Mouse (Mus musculus) liver, embryonic 16.5 days (tissue): ENCODE measurements around the gene Ptprj. TPM values are rescaled to one million over a fixed set of nuclear protein-coding genes. Genes with fewer than 3 reads are reported as not detected.
"Not testable (repeated sequence)": the region's sequence is repeated elsewhere in the genome, so short reads cannot be mapped to it uniquely, and the experiment has no call there.

Experiments
- ATAC-seq: fragments of 200-750 bp; cut with Nextera tagmentation; 2 replicates; pipeline ENCODE4 v1.8.0; 2017; ENCODE audit warnings: low read depth, mild to moderate bottlenecking, moderate number of reproducible peaks, moderate library complexity
- H3K27ac ChIP-seq: fragments of 300-500 bp; sonication (generic); 2 replicates; pipeline ENCODE4 v1.5.1; 2014; ENCODE audit warnings: mild to moderate bottlenecking, low read length
- H3K27me3 ChIP-seq: fragments of 300-500 bp; sonication (generic); 2 replicates; pipeline ENCODE4 v1.6.1; 2014; ENCODE audit warnings: low read depth, low read length, mixed read lengths; ENCODE audit not compliant: control insufficient read depth, insufficient read depth
- H3K36me3 ChIP-seq: fragments of 300-500 bp; sonication (generic); 2 replicates; pipeline ENCODE4 v1.6.1; 2014; ENCODE audit warnings: mild to moderate bottlenecking; ENCODE audit not compliant: control insufficient read depth, insufficient read depth
- H3K4me1 ChIP-seq: fragments of 300-500 bp; sonication (generic); 2 replicates; pipeline ENCODE4 v1.6.1; 2014; ENCODE audit warnings: low read depth, low read length, mixed read lengths; ENCODE audit not compliant: control insufficient read depth
- H3K4me2 ChIP-seq: fragments of 300-500 bp; sonication (generic); 2 replicates; pipeline ENCODE4 v1.6.1; 2014; ENCODE audit warnings: low read depth, low read length, mixed read lengths
- H3K4me3 ChIP-seq: fragments of 300-500 bp; sonication (generic); 2 replicates; pipeline ENCODE4 v1.5.1; 2014; ENCODE audit warnings: low read depth, mild to moderate bottlenecking, low read length
- H3K9ac ChIP-seq: fragments of 300-500 bp; sonication (generic); 2 replicates; pipeline ENCODE4 v1.6.1; 2014; ENCODE audit warnings: low read depth, low read length
- H3K9me3 ChIP-seq: fragments of 300-500 bp; sonication (generic); replicated peaks from 2 replicates; pipeline ENCODE4 v1.6.1; 2016; ENCODE audit warnings: low read length; ENCODE audit not compliant: control insufficient read depth
- WGBS: fragments of 180-500 bp; shearing (Covaris S2); extraction: QIAGEN DNeasy Blood & Tissue Kit; methylation state at CpG from one replicate; pipeline ENCODE4 v1.1.7; 2014; ENCODE audit not compliant: insufficient replicate concordance; 5-methylcytosine and 5-hydroxymethylcytosine counted together
- polyA plus RNA-seq: library from polyadenylated mRNA; unstranded; fragments of >200 nt; fragmentation: Nextera tagmentation; extraction: Ambion mirVana; gene quantifications from 2 replicates; pipeline ENCODE4 v1.2.1, GENCODE M21; 2015

The Ptprj gene
- polyA plus RNA-seq, 1 experiment from 2014 or later = 2.1 TPM

- not testable (repeated sequence) for H3K4me2 ChIP-seq, H3K4me1 ChIP-seq, H3K27ac ChIP-seq, H3K9ac ChIP-seq, ATAC-seq, H3K27me3 ChIP-seq, H3K4me3 ChIP-seq, H3K36me3 ChIP-seq, H3K9me3 ChIP-seq
- no CpG with 5 or more reads among the region's 11 CpGs for WGBS
These were observed 151.3 kb downstream of the Ptprj start for GRCm38 (mm10) chr2:90428988-90429717.

- not testable (repeated sequence) for ATAC-seq, H3K27me3 ChIP-seq, H3K9ac ChIP-seq, H3K27ac ChIP-seq, H3K9me3 ChIP-seq, H3K4me1 ChIP-seq, H3K4me3 ChIP-seq, H3K36me3 ChIP-seq, H3K4me2 ChIP-seq
- WGBS = no CpG with 5 or more reads among the region's 4 CpGs
These were observed 155.5 kb downstream of the Ptprj start for GRCm38 (mm10) chr2:90424937-90425336.

GRCm38 (mm10) chr2:90422282-90422681, 158.2 kb downstream of the Ptprj start:
- not testable (repeated sequence) for H3K9me3 ChIP-seq, H3K9ac ChIP-seq, H3K27me3 ChIP-seq, ATAC-seq, H3K4me2 ChIP-seq, H3K36me3 ChIP-seq, H3K4me3 ChIP-seq, H3K27ac ChIP-seq, H3K4me1 ChIP-seq
- 66% methylated on average over 6 of the region's 6 CpGs for WGBS

GRCm38 (mm10) chr2:90414110-90414821, 166.2 kb downstream of the Ptprj start:
- H3K4me2 ChIP-seq, H3K27ac ChIP-seq, H3K4me1 ChIP-seq, ATAC-seq, H3K27me3 ChIP-seq, H3K4me3 ChIP-seq, H3K36me3 ChIP-seq, H3K9me3 ChIP-seq, H3K9ac ChIP-seq: not testable (repeated sequence)
- 64% methylated on average over 4 of the region's 4 CpGs for WGBS

GRCm38 (mm10) chr2:90398633-90399107, 181.8 kb downstream of the Ptprj start, which contains the start of gene Olfr1274-ps:
TSS of gene Olfr1274-ps (plus strand) at chr2:90398683.
- not testable (repeated sequence) for H3K27me3 ChIP-seq, ATAC-seq, H3K36me3 ChIP-seq, H3K9ac ChIP-seq, H3K4me1 ChIP-seq, H3K4me3 ChIP-seq, H3K27ac ChIP-seq, H3K9me3 ChIP-seq, H3K4me2 ChIP-seq
- WGBS = 53% methylated on average over 5 of the region's 7 CpGs

Other genes starting within 250 kb of the Ptprj start
- gene Olfr1274-ps, start 182.0 kb downstream of the Ptprj start, polyA plus RNA-seq = not detected in 2 replicates
- gene Nup160, start 96.6 kb upstream of the Ptprj start, polyA plus RNA-seq = 27.6 and 31.7 TPM in 2 replicates
- 25.8 and 26.9 TPM in 2 replicates for gene Fnbp4, start 164.7 kb upstream of the Ptprj start, polyA plus RNA-seq
- 0.05 and 0.07 TPM in 2 replicates for gene Agbl2, start 202.1 kb upstream of the Ptprj start, polyA plus RNA-seq